Mouse (Mus musculus): ENCODE measurements around the gene Sema6c.
"Not testable (repeated sequence)": the region's sequence is repeated elsewhere in the genome, so short reads cannot be mapped to it uniquely, and the experiment has no call there.

Gene Sema6c

DNA sequence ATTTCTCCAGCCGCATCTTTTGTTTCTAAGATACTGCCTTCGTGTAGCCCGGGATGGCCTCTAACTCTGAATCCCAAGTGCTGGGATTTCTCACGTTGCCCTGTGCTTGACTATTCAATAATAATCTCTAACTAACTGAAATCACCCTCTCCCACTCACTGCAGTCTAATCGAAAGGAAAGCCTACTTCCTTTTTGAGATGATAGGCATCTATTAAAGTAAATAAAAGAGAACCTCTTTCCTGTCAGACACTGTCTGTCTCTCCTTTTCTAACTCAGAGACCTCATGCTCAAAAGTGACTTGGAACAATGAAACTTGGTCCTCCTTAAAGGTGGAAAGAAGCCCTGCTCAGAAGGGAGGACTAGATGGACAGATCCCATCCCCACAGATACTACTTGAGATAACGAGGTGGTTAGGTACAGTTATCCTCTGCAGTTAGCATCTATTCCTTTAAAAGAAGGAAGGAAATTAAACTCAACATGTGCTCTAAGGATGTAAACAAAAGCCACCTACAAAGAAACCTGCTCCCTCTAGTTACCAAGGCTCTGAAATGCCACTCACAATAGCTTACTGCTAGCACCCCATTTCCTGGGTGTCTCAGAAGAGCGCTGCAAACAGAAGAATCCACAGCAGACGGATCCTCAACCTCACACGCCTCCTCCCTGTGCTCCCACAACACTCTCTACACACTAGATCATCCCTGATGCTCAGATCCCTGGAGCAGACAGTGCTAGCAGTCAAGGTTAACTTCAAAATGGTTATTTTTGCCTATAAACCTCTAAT, 24.7 kb downstream of the Sema6c start:
- DNase-seq (ENCODE audit: low read depth, low spot score): no peak

DNA sequence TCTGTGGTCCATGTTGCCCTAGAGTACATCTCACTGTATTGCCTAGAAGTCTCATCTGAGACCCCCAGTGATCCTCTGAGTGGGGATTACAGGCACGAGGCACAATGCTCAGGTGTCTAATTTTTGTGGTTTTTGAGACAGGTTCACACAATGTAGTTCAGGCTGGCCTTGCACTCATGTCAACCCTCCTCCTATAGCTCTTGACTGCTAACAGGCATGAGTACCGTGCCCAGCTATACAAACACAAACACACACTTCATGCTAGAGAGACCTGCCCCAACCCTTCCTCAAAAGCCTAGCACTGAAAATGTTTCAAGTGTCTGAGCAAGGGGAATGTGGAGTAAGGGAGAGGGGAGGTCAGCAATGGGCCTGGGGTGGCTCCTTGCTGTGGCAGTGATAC, 25.8 kb downstream of the Sema6c start:
- DNase-seq (ENCODE audit: low read depth, low spot score): no peak

DNA sequence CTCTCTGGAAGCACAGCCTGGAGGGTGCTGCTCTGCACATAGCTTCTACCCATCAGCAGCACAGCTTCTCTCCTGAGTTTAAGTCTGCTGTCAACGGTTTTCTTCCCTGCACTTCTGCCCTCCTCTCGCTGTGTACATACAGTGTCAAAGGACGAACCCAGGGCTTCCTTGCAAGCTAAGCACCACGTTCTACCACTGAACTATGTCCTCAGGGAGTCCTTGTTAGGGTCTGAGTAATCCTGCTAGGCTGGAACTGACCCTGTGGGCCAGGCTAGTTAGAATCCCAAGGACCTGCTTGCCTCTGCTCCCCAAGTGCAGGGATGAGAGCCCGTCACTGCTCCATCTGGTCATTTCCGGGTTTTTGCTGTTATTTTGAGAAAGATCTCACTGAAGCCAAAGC, 26.6 kb downstream of the Sema6c start:
- no peak for DNase-seq (ENCODE audit: low read depth, low spot score)

DNA sequence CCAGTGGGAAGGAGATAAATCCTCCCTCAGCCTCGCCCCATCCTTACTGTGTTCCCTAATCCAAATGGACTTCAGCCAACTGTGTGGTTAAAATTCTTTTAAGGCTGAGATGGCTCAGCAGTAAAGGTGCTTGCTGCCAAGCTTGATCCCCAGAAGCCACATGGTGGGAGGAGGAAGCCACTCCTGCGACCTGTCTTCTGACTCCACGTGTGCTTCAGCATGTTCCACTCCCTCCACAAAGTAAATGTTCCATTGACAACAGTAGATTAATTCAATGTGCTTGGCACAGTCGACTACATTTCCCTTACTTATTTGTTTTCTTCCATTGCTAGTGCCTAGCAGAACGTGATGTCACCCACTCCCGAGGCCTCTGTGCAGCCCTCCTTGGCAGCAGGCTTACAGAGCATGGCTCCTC, 34.5 kb downstream of the Sema6c start:
- DNase-seq (ENCODE audit: low read depth, low spot score): no peak

DNA sequence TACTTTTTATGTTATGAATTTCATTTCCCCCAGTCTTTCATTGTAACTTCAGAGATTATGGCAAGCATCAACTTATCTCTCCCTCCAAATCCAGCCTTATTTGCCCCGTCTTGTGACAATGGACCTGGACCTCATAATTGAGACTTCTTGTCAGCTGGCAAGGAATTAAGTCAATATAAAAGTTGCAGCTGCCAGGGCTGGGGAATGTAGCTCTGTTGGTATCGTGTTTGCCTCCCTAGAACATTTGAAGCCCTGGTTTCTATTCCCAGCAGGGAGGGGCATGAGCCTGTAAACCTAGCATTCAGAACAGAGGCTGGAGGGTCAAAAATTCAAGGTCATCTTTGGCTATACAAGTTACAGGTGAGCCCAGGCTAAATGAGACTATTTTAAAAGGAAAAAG, 35.5 kb downstream of the Sema6c start:
- no peak for DNase-seq (ENCODE audit: low read depth, low spot score)

DNA sequence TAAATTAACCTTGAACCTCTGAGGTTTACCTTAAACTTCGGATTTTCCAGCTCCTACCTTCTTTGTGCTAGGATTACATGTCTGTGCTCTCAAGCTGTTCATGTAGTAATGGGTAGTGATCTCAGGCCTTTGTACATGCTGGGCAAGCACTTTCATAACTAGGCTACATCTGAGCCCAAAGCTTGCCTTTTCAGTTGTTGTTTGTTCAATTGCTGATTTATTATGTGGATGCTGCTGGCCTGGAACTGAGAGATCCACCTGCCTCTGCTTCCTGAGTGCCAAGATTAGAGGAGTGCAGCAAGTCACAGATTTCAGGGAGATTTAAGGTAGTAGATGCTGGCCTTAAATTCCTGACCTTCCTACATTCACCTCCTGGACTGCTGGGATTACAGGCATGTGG, 38.8 kb downstream of the Sema6c start:
- DNase-seq (ENCODE audit: low read depth, low spot score): no peak

DNA sequence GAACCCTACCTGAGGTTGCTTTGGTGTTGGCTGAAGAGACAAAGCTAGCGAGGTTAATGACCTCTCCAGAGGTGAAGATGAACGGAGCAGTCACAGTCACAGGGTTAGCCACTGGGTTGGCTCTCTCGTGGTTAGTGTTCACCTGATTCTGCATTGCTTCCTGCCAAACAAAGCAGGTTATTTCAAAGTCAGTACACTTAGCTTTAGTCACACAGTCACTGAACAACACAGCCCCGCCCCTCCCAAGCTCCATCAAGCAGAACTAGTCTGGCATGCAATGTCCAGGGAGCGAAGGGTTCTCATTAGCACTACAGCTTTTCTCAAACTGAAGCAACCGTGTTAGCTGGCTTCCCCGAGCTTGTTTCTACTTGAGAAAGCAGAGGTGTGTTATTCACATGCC, 39.9 kb downstream of the Sema6c start:
- DNase-seq (ENCODE audit: low read depth, low spot score): no peak

DNA sequence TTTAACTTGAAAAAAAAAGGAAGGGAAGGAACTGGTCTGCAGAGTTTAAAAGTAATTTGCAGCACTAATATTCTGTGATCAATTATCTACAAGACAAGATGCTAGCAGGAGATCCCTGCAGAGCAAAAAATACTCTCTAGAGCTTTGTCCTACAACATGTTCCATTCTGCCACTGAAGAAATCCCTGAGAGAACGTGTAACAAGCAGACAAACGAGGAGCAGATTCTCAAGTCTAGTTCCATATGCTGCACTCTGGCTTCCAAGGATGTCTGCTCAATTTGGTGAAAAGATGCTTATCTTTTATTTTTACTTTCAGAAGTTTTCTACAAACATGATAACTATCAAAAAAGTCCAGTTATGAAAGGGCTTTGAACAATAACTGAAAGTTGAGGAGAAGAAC, 40.3 kb downstream of the Sema6c start:
- DNase-seq (ENCODE audit: low read depth, low spot score): no peak

DNA sequence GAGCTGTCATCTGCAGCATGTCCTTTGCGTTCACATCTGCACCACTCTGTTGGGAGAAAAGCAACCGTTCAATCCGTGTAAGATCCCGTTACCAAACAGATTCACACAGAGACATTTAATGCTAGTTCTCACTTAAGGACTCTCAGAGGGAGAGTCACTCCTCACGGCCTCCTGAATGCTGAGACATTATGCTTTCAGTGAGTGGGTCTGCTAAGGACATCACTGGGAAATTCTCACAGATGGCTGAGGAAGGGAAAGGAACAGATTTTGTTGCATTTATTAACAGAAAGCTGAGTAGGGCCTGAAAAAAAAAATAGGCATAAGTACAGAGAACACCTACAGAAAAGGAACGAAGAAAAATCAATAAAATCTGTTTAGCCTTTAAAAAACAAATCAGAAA, 43.6 kb downstream of the Sema6c start:
- no peak for DNase-seq (ENCODE audit: low read depth, low spot score)

DNA sequence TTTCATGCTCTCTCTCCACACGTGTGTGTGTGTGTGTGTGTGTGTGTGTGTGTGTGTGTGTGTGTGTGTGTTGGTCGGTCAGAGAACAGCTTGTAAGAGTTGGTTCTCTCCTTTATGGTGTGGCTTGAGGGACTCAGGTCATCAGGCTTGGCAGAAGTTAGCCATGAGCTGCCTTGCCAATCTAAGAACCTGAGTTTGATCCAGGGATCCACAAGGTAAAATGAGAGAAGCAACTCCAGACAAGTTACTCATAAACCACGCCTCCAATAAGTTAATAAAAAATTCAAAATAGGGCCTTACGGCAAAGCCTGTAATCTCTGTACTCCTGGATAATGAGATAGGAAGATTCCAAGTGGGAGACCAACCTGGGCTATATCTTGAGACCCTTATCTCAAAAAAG, 48.0 kb downstream of the Sema6c start:
- DNase-seq (ENCODE audit: low read depth, low spot score): no peak

DNA sequence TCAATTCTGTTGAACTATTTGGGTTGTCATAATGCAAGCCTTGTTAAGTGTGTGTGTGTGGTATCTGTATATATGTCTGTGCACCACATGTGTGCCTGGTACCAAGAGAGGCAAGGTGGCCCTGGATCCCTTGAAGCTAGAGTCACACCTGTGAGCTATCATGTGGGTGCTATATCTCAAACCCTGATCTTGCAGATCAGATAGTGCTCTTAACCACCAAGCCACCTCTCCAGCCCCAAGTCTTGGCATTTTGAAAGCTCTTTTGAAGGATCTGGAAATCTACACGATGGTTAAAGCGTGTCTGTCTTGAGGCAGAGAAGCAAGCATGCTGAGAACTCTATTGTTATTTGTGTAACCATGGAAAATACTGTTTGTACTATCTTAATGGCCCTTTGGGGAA, 50.3 kb downstream of the Sema6c start:
- peak; percentile 42 for DNase-seq (ENCODE audit: low read depth, low spot score)

DNA sequence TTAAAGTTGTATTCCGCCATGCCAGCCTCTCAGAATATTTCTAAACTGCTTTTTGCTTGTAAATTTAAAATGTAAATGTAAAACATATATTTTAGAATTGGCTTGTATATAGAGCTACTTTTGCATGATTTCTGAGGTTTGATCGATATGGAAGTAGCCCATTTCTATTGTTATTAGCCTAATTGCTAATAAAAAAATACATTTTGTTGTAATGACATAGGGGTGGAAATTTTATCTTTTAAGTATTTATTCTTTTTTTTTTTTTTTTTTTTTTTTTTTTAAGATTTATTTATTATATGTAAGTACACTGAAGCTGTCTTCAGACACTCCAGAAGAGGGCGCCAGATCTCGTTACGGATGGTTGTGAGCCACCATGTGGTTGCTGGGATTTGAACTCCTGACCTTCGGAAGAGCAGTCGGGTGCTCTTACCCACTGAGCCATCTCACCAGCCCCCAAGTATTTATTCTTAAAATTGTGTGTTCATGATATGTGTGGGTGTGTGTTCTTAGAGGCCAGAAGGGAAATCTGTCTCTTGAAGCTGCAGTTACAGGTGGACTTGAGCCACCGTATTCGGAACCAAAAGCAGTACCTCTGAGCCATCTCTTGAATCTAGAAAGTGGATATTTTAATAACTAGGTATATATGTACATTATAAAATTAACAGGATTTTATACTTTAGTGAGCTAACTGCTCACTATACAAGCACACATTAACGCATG, 52.8 kb downstream of the Sema6c start:
- not testable (repeated sequence) for DNase-seq (ENCODE audit: low read depth, low spot score)

DNA sequence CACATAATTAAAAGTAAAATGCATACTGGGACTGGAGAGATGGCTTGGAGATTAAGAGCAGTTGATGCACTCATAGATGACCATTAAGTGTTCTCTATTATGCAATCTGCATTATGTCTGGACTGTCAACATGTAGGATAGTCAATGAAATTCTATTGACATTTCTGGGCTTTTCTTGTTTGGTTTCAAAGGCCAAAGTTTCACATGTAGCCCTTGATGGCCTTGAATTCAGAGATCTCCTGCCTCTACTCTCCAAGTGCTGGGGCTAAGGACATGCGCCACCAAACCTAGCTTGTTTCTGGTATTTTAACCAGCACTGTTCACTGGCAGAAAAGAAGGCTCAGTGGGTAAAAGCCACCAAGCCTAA, 53.3 kb downstream of the Sema6c start:
- DNase-seq (ENCODE audit: low read depth, low spot score): no peak

DNA sequence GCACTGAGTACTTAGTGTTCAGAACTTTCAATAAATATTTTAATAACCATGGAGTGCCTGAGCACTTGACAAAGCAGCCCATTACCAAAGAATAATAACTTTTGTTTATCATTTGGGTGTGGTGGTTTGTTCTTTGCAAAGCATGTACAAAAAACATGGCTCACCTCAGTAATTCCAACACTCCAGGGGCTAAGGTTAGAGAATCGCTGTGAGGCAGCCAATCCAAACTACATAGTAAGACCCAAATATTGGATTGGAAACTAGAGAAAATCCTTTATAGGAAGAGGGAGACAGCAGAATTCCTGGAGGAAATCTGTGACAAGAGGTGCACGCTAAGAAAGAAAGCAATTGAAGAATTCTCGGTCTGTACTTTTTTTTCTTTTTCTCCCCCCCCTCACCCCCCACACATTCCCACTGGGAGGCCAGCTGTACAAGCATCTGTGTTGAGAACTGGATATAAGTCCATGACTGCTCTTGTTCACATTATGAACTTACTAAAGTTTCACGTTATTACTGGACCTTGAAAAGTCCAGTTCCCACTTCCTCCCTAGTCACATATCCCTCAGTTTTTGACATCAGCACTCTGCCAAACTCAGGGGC, 56.5 kb downstream of the Sema6c start:
- DNase-seq (ENCODE audit: low read depth, low spot score): no peak

DNA sequence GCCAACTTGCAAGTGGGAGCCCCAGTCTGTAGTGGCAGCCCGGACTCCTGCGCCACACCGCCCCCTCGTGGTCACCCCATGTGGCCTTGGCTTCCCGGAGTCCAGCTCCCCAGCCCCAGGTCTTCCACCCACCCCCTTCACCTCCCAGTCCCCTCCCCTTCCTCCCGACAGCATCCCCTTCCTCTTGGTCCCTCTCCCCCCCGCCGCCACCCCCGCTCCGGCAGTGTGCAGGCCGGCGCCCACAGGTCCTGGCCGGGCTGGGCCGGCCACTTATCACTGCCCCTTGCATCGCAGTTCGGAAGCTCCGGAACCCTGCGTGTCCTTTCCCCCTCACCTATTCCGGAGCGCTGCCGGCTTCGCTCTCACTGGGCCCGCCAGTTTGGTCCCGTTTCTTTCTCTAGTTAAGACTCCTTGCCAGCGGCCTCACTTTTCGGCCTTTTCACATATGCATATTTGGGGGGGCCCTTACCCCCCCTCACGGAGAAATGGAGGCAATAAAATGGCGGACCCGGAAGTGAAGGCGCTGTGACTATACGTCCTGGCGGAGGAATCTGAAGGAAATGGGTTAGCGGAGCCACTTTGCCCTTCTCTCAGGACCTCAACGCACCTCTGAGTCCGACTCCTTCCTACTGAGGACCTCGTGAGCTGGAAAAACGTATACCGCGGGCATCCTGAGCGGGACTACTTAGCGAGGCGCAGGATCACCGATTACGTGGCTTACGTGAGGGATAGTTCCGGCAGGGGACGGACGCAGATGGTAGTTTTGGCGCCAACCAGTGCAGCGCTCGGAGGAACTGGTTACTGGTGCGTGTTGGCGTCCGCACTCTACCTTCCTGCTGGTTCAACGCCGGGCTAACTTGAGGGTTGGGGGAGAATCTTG, 57.2 kb downstream of the Sema6c start, which contains the start of gene Gabpb2:
TSS of gene Gabpb2 (minus strand) at position 662 of the 880 bp plus-strand sequence.
- peak; percentile 91 for DNase-seq (ENCODE audit: low read depth, low spot score)

DNA sequence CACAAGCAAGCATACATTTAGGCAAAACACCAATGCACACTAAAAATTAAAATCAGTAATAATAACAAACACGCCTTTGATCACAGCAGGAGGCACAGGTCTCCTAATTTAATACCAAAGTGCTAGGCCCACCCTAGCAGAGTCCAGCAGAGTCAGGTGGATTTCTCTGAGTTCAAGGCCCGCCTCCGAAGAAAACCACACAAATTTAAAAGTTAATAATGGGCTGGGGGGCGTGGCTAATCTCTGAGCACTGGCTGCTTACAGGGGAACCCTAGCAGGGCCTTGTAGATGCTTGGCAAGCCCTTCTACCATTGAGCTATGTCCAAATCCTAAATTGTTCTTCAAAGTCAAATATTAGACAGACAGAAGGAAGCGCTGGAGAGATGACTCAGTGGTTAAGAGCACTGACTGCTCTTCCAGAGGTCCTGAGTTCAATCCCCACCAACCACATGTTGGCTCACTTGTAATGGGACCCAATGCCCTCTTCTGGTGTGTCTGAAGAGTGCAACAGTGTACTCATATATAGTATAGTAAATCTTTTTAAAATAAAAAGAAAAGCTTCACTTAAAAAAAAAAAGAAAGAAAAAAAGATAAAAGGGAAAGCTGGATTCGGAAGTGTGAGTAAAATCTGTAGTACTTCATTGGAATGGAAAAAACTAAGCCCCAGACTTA, 58.3 kb downstream of the Sema6c start:
- no peak for DNase-seq (ENCODE audit: low read depth, low spot score)

DNA sequence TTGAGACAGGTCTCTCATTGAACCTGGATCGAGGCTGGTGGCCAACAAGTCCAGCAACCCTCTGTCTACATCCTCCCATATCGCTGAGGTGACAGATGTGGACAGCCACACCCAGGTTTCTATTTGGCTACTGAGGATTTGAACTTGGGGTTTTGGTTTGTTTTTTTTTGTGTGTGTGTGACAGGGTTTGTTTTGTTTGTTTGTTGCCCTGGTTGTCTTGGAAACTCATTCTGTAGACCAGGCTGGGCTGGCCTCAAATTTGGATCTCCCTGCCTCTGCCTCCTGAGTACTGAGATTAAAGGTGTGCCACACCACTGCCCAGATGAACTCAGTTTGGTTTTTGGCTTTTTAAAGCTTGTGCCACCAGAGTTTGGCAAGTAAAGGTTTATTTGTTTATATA, 62.8 kb downstream of the Sema6c start:
- no peak for DNase-seq (ENCODE audit: low read depth, low spot score)
